Mouse (Mus musculus): ENCODE data around the gene Slc9a8.

DNA sequence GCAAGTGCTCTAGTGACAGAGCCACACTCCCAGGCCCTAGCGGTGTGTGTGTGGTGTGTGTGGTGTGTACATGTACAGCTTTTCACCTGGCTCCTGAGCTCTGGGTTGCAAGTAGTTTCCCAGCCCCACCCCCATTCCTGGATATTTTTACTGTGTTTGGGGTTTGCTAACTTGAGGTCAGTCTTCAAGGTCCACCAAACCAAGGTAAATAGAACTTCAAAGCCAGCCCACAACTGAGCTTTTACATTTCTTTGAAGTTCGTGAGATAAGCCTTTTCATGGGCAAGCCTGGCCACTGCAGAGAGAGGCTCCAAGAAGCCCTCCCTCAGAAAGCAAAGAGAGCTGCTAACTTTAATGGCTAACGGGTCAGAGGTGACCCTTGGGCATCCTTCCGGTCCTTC, 42.5 kb upstream of the Slc9a8 start:
- TF ChIP-seq CTCF (IDR thresholded peaks at IDR 0.05; ENCODE audit: low read depth, low read length) (no peak), POLR2A (IDR thresholded peaks at IDR 0.05; ENCODE audit: extremely low read depth, insufficient read depth, low read length) (no peak)

Data from liver, adult 2 months (tissue).